Mouse (Mus musculus): ENCODE data around the gene Cat. TPM values are rescaled to one million over a fixed set of nuclear protein-coding genes. Genes with fewer than 3 reads are reported as not detected.

Cat gene
- total RNA-seq, 2 experiments from 2014 or later: 191 to 200 TPM

DNA sequence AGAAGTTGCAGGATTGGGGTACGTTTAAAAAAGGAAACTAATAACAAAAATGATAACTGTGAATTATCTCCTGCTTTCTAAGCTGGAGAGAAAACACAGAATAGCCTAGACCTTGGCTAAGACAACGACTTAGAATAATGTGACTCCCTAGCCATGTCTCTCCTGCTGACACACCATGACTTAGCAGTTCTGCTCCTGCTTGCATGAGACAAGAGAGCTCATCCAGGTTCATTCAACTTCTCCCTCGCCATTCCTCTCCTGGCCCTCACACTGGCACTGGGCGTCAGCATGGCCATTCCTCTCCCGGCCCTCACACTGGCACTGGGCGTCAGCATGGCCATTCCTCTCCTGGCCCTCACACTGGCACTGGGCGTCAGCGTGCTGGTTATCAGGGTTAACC is 4.7 kb downstream of the Cat start:
- intact Hi-C loops (cut with DNase I): no loop called here
- no peak for DNase-seq

DNA sequence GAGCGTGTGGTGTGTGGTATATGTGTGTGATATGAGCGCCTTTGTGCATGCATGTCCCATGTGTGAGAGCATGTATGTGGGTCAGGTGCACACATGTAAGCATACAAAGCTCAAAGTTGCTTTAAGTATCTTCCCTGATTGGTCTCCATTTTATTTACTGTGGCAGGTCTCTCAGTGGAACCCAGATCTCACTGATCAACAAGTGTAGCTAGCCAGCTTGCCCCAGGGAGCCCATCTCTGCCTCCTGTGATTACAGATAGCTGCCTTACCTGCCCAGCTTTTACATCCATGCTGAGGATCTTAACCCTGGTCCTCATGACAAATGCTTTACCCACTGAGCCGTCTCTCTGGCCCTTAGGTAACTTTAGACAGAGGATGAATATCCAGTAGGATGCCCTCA is 6.6 kb downstream of the Cat start:
- DNase-seq: no peak
- intact Hi-C loops (cut with DNase I): no loop called here

DNA sequence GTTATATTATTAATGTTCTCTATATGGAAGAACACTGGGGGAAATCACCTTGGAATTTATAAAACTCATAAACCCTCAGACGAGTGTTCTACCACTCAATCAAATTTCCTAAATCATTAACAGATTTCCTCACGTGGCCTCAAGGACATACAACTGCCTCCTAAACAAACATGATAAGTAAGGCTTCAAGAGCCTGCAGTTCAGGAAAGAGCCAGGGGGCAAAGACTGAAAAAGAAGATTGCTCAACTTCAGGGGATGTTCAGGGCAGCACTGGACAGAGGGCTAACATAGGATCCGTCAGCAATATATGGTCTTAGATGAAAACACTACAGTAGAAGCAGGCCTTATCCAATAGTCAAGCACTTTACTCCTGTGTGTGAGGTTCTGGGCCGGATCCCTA is 7.5 kb downstream of the Cat start:
- intact Hi-C loops (cut with DNase I): no loop called here
- no peak for DNase-seq

DNA sequence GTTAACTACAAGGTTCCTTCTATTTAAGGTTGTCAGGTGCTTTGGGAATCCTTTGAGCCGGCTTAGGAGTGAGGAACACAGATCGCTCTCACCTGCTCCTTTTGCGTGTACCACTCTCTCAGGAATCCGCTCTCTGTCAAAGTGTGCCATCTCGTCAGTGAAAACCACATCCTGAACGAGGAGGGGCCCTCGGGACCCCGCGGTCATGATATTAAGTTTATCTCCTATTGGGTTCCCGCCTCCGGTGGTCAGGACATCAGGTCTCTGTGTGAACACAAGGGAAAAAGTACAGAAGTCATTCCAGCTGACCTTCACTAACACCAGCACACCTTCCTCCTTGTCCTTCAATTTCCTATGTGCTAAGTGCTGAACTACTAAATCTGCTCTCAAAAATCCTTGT is 8.3 kb downstream of the Cat start:
- DNase-seq: no peak
- intact Hi-C loops (cut with DNase I): no loop called here

DNA sequence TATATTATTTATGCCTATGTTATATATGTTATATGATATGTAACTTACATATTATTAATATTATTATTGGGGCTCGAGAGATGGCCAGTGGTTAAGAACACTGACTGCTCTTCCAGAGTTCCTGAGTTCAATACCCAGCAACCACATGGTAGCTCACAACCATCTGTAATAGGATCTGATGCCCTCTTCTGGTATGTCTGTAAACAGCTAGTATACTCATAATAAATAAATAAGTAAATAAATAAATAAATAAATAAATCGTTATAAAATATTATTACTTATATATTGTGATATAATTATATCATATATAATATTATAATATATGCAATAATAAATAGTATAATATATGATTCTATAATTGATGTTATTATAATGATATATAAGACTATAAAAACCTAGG is 8.8 kb downstream of the Cat start:
- intact Hi-C loops (cut with DNase I): no loop called here
- DNase-seq: no peak

DNA sequence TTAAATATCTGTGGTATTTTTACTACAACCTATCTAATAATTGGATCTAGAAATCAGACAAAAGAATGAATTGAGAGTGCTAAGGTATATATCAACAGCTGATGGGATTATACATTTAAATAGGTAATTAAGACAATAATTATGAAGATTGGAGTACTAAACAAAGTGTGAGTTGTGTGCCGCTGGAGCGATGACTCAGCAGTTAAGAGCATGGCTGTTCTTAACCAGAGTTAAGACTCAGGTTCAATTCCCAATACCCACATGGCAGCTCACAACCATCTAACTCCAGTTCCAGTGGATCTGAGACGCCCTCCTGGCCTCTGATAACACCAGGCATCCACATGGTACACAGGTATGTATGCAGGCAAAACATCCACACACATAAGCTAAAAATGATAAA is 11.6 kb downstream of the Cat start:
- intact Hi-C loops (cut with DNase I): no loop called here

DNA sequence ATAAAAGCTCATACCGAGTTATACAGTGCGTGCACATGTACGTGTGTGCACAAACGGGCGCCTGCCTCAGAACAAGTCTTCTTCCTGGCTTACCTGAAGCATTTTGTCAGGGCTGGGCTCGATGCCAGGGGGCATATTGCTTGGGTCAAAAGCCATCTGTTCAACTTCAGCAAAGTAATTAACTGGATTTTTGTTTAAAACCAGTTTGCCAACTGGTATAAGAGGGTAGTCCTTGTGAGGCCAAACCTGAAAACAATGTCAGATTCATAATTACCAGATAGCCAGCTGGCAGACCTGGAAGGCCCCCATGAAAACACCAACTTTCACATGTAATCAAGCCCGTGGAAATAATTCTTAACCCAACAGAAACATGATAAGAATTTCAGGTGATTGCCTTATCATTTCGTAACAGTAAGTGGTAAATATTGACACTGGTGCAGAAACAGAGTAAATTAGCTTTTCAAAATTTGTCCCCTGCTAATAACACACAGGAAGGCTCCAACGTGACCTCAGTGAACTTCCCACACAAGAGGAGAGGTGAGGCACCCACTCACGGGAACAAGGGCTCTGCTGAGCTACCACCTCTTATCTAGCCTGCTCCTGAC is 17.9 kb downstream of the Cat start:
- intact Hi-C loops (cut with DNase I): no loop called here
- no peak for DNase-seq

More for the DNA sequence above, 11.6 kb downstream of the Cat start:
- no peak for DNase-seq

DNA sequence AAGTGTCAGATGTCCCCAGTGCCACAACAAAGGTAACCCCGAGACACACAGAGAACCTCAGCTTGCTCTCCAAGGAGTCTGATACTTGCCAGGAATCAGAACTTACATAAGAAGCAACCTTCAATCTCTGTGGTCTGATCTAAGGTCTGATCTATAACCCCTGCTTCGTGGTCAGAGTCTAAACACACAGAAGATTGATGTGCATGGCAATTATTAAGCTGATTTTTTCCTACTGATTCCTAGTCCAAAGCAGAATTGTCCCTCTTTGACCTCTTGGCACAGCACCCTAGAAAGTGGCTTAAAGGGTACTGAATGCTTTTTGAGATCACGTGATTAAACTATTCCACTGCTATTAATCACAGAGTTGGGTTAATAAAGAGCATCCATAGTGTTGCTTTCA is 18.7 kb downstream of the Cat start:
- no peak for DNase-seq
- intact Hi-C loops (cut with DNase I): no loop called here

DNA sequence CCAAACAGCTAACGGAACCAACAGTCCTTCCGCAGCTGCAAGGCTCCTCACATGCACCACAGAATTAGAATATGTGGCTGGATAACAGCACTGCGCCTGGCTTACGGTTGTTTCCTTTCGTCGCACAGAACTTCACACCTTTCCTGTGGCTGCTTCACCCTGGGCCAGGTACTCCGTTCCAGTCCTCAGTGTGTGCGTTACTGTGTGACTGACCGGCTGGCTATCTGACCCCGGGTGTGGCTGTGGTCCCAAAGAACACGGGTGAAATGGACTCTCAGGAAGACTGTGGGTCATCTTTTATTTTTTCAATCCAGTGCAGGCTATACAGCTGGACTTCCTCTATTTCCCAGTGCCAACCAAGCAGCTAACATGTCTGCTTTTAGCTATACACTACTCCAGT is 19.5 kb downstream of the Cat start:
- intact Hi-C loops (cut with DNase I): no loop called here
- DNase-seq: no peak

DNA sequence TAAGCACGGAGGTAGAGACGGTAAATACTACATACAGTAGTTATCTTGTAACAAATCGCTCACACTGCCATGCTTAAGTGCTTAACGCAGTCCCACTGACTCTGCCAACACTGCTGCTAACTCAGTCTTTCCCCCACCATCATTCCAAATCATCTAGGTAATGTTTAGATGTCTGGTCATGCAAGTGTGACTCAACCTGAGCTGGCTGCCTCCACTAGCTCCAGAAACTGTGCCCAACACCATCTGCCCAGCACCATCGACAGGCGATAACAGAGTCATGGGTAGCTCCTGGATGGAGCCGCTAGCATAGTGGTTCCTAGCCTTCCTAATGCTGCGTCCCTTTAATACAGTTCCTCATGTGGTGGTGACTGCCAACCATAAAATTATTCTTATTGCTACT is 20.4 kb downstream of the Cat start:
- intact Hi-C loops (cut with DNase I): no loop called here
- DNase-seq: no peak

DNA sequence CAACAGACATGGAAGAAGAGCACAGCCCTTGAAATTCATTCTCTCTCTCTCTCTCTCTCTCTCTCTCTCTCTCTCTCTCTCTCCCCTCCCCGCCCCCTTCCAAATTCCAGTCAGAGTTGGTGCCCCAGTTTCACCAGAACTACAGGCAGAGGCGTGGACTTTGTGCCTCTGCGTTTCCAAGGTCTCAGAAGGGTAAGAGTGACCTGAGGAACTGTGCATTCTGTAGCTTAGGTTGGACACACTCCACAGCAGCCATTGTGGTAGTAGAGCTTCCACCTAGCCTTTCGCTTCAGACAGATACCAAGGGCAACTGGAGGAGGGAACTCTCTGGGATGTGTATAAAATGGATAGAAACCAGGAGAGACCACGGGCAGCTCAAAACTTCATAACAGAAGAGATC is 22.2 kb downstream of the Cat start:
- no peak for DNase-seq
- intact Hi-C loops (cut with DNase I): no loop called here

DNA sequence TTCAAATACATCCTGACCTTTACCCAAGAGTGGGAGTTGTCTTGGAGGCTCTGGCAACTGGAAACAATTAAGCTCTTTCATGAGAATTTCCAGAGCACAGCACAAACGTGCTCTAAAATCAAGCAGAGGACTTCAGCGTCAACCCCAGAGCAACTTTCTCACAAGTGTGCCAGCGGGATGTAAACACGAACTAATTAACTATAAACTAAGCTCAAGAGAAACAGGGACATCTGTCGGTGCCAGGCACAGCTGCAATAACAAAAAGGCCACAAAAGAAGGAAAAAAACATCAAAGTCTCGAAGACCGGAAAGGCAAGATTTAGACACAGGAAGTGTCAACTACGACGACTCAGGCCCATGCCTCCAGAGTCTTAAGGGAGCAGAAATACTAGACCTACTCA is 23.2 kb downstream of the Cat start:
- intact Hi-C loops (cut with DNase I): no loop called here
- no peak for DNase-seq

DNA sequence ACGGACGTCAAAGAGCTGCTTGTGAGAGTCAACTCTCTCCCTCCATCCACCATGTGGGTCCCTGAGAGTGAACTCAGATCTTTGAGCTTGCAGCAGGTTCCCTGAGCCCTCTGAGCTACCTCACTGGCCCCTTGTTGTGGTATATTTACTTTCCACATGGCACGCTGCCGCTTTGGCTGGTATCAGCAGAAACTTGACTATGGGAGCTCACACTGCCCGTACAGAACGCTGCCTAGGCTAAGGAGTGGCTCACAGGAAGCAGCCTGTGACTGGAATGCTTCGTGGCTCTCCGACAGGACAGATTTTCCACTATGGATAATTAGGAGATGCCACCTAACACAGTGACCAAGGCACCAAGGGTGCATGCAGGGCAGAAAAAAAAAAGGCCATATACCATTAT is 23.8 kb downstream of the Cat start:
- DNase-seq: no peak
- intact Hi-C loops (cut with DNase I): no loop called here

DNA sequence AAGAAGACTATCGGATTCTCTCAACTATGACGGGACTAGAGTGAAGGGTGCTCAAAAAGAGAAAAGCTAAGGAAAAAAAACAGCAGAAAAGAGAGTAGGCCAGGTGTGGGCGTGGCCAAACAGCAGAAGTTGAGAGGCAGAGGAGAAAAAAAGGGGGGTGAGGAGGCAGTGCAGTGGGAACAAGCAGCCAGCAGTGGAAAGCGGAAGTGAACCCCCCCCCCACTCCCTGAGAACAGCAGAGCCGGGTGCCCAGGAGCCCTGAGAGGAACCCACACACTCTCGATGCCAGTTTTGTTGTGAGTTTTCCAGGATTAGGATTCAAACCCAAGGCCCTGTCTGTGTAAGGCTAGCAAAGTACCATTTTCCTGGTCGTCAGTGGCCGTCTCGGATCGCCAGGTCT is 25.9 kb downstream of the Cat start:
- intact Hi-C loops (cut with DNase I): loop anchor here (2.0 to 10.0 kb wide), 2 partner anchors 16 to 256 kb away; no protein-coding TSS in a partner anchor

DNA sequence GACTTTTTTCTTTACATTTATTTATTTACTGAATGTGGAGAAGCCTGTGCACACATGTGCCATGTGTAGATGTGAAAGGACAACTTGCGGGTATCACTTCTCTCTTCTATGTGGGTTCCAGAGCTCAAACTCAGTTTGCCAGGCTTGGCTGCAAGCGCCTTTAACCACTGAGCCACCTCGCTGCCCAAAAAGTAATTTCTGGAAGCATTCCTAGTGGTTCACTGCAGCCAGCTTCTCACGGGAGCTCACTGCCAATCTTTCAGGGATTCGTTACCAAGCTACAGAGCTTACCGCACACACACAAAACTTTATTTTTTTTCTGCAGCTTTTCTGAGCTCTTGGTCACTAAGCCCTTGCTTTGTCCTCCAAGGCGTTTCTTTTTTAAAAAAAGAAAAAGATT is 27.3 kb downstream of the Cat start:
- DNase-seq: peak in 1 of 2 experiments; percentile 40
- intact Hi-C loops (cut with DNase I): loop anchor here (2.0 to 10.0 kb wide), 2 partner anchors 17 to 257 kb away; no protein-coding TSS in a partner anchor

More for the DNA sequence above, 25.9 kb downstream of the Cat start:
- no peak for DNase-seq

DNA sequence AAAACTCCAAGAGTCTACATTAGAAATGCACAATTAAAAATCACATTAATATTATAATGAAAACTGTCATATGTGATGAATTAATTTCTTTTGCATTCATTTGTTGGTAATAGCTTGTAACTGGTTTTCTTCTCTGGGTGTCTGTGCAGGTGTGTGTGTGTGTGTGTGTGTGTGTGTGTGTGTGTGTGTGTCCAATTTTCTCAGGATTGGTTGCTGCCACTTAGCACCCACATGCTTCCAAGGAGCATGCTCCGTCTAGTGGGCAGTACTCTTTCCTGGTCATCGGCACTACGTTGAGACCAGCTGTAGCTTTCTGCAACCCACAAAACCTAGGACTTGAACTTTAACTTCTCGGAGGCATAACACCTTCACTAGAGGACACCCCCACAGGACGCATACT is 27.9 kb downstream of the Cat start:
- intact Hi-C loops (cut with DNase I): loop anchor here (10.0 kb wide), 1 partner anchor 258 kb away; no protein-coding TSS in a partner anchor
- no peak for DNase-seq

DNA sequence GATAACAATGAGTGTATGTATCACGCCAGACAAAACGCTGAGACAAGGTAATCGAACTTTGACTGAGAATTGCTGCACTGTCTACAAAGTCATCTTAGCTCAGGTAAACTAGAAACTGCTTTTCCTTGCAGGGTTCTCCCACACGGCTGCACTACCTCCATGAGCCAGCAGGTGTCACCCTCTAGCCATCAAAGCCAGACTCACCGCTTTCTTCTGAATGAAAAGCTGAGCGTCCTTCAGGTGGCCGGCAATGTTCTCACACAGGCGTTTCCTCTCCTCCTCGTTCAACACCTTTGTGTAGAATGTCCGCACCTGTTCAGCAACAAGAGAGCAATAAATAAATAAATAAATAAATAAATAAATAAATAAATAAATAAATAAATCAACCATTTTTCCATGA is 28.3 kb downstream of the Cat start:
- intact Hi-C loops (cut with DNase I): loop anchor here (1.0 to 10.0 kb wide), 2 partner anchors 91 to 258 kb away; no protein-coding TSS in a partner anchor
- peak; percentile 80 to 87 for DNase-seq

DNA sequence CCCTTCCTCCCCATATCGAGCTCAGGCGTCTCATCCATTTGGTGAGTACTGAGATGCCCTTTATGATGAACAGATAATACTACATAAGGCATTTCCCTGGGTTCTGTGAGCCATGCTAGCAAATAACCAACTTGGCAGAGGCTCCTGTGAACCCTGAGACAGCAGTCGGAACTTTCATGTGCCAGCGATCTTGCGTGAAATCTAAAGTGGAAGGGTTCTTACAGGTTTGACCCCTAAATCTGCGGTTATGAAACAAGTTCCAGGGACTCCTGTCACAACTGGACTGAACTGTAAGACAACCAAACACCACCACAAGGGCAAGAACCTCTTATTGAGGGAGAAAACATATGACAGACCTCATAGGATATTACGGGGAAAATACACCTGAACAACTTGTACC is 29.2 kb downstream of the Cat start:
- intact Hi-C loops (cut with DNase I): loop anchor here (1.0 to 10.0 kb wide), 2 partner anchors 92 to 259 kb away; no protein-coding TSS in a partner anchor

DNA sequence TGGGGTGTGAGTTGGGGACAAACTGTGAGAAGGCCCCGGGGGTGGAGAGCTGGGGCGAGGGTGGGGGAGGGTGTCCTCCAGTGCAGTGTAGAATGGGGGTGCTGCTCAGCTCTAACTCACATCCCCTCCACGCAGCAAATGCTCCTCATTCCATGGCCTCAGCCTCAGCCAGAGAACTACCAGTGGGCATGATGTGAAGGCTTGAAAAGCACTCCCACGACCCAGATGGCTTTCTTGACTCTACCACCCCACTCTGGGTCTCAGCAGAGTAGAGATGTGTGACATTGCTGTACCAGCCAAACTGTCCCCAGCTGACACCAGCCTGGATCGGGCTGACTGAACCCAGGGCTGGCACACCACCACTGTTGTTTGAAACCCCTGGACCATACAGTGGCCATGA is 32.4 kb downstream of the Cat start:
- DNase-seq: no peak

More for the DNA sequence above, 29.2 kb downstream of the Cat start:
- DNase-seq: no peak

DNA sequence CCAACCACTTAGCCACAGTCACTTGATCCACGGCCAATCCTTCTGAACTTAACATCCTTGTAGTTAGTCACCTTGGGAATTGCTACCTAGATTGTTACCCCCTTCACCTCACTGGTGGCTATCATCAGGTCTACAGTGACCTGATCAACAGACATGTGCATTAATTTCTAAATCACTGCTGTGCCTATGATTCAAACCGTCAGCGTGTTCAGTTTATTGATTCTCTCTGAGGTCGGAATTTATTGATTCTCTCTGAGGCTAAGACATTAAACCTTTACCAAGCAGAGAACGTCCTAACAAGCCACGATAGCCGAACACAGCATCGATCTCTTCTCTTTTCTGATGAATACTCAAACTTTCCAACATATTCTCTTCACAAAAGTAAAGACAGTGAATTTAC is 34.7 kb downstream of the Cat start:
- intact Hi-C loops (cut with DNase I): loop anchor here (10.0 kb wide), 1 partner anchor 265 kb away; no protein-coding TSS in a partner anchor
- DNase-seq: no peak

More for the DNA sequence above, 32.4 kb downstream of the Cat start:
- intact Hi-C loops (cut with DNase I): loop anchor here (10.0 kb wide), 1 partner anchor 262 kb away; no protein-coding TSS in a partner anchor

DNA sequence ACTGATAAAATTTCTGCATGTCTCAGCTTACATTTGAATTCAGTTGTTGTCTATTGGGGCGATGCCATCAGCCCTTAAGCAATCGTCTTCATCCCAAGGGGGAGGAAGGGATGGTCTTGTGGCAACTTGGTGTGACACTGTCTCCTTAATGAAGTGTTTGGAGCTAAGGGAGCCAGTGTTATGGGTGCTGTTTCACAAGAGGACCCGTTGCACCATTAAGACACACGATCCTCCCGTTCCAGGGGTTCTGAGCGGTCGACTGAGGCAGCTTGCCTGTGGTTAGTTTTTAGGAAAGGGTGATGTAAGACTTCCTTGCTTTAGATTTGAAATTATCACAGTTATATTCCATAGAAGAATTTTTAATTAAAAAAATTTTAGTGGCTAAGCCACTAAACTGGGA is 35.1 kb downstream of the Cat start:
- DNase-seq: no peak
- intact Hi-C loops (cut with DNase I): loop anchor here (10.0 kb wide), 1 partner anchor 265 kb away; no protein-coding TSS in a partner anchor

DNA sequence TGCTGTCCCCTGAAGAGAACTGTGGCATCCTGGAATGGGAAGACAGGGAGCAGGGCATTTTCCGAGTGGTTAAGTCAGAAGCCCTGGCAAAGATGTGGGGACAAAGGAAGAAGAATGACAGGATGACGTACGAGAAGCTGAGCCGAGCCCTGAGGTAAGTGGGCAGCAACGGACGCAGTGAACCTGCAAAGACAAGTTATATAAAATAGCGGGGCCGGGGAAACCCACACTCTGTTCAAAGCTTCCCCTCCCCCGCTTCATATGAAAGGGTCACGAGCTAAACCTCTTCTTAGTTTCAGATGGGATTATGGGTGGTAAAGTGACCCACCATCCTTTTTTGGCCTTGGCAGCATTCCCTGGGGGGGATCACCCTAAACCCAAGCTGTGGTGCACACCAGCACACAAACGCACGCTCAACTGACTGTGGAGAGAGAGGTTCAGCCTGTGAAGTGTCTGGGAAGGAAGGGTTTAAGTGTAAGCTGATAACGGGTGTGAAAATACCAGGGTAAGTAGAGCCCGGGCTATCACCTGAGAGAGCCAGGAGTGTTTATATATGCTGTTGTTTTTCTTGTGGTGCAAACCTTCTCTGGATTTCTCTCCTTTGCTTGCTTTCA is 35.9 kb downstream of the Cat start:
- no peak for DNase-seq
- intact Hi-C loops (cut with DNase I): no loop called here

All from heart, postnatal 14 days (tissue).